Mouse (Mus musculus): ENCODE measurements around the gene Csrp3.

GRCm38 (mm10) chr7:48791412-48791811, 56.4 kb downstream of the Csrp3 start:
- TF ChIP-seq CTCF (conservative IDR thresholded peaks at IDR 0.05; ENCODE audit: low read length) = no peak
- no peak for TF ChIP-seq POU5F1 (IDR thresholded peaks at IDR 0.05; ENCODE audit: borderline replicate concordance, low read length)
